Mouse (Mus musculus): ENCODE measurements around the gene Dnajc11. TPM values are rescaled to one million over a fixed set of nuclear protein-coding genes. Genes with fewer than 3 reads are reported as not detected.

Dnajc11 gene
- polyA plus RNA-seq, 1 experiment from 2014 or later: 81.6 TPM

- no peak for ATAC-seq (ENCODE audit: low FRiP score, low read depth)
- H3K4me1 ChIP-seq (replicated peaks): peaks cover 16% of the 10 kb centered on the region
- no peak overlapping the region for H3K27ac ChIP-seq (replicated peaks)
- H3K27me3 ChIP-seq: no peaks in the 10 kb centered on the region
- H3K4me2 ChIP-seq: no peak overlapping the region
- WGBS: 96% methylated on average over 21 of the region's 21 CpGs
- H3K9ac ChIP-seq: no peak overlapping the region
- H3K4me3 ChIP-seq: no peak overlapping the region
- no peaks in the 10 kb centered on the region for H3K9me3 ChIP-seq
- peaks cover 36% of the 10 kb centered on the region for H3K36me3 ChIP-seq
These were observed 86.5 kb downstream of the Dnajc11 start for GRCm38 (mm10) chr4:152020024-152020423.

DNA sequence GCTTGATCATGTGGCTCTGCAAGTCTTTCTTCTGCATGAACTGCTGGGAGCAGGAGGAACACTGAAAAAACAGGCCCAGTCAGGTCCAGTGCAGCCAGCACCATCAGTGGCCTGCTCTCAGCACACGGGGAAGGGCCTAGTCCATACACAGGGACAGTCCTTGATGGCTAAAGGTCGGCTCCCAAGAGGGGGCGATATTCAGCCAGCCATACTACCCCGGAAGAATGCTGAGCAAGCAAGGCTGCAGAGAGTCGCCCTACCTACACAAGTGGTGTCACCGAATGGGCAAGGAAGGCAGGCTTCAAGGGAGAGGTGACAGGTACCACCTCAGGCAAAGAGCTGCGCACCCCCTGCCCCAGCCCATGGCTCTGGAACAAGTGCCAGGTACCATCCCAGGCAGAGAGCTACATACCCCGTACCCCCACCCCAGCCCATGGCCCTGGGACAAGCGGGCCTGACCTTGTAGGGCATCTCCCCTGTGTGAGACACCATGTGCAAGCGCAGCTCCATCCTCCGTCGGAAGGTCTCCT lies 88.1 kb downstream of the Dnajc11 start:
- no peak overlapping the region for H3K4me2 ChIP-seq
- no peaks in the 10 kb centered on the region for H3K9me3 ChIP-seq
- H3K4me3 ChIP-seq: no peak overlapping the region
- 73% methylated on average over 12 of the region's 12 CpGs for WGBS
- H3K36me3 ChIP-seq: peaks cover 36% of the 10 kb centered on the region
- H3K27ac ChIP-seq (replicated peaks): no peak overlapping the region
- H3K4me1 ChIP-seq (replicated peaks): peaks cover 32% of the 10 kb centered on the region
- no peak for ATAC-seq (ENCODE audit: low FRiP score, low read depth)
- H3K9ac ChIP-seq: no peak overlapping the region
- no peaks in the 10 kb centered on the region for H3K27me3 ChIP-seq

GRCm38 (mm10) chr4:152022506-152022905 lies 89.0 kb downstream of the Dnajc11 start:
- no peak overlapping the region for H3K27ac ChIP-seq (replicated peaks)
- no peak overlapping the region for H3K4me3 ChIP-seq
- no peak for ATAC-seq (ENCODE audit: low FRiP score, low read depth)
- H3K36me3 ChIP-seq: peaks cover 36% of the 10 kb centered on the region
- WGBS: 89% methylated on average over 8 of the region's 8 CpGs
- no peaks in the 10 kb centered on the region for H3K27me3 ChIP-seq
- no peak overlapping the region for H3K4me2 ChIP-seq
- H3K9me3 ChIP-seq: no peaks in the 10 kb centered on the region
- no peak overlapping the region for H3K9ac ChIP-seq
- peaks cover 37% of the 10 kb centered on the region for H3K4me1 ChIP-seq (replicated peaks)

GRCm38 (mm10) chr4:152024525-152024924 lies 91.0 kb downstream of the Dnajc11 start:
- no peaks in the 10 kb centered on the region for H3K9me3 ChIP-seq
- no peak overlapping the region for H3K4me2 ChIP-seq
- H3K4me1 ChIP-seq (replicated peaks): peaks cover 50% of the 10 kb centered on the region
- 91% methylated on average over 11 of the region's 11 CpGs for WGBS
- H3K36me3 ChIP-seq: peaks cover 30% of the 10 kb centered on the region
- no peaks in the 10 kb centered on the region for H3K27me3 ChIP-seq
- no peak overlapping the region for H3K27ac ChIP-seq (replicated peaks)
- H3K4me3 ChIP-seq: no peak overlapping the region
- H3K9ac ChIP-seq: no peak overlapping the region
- no peak for ATAC-seq (ENCODE audit: low FRiP score, low read depth)

GRCm38 (mm10) chr4:152026751-152027508 lies 93.4 kb downstream of the Dnajc11 start:
- Histone ChIP-seq H3K36me3 (peaks cover 7% of the 10 kb centered on the region; the same call in 1 of the 2 replicates), H3K4me2 (peak overlapping the region; percentile 99), H3K4me1 (replicated peaks) (peaks cover 58% of the 10 kb centered on the region), H3K27me3 (no peaks in the 10 kb centered on the region), H3K4me3 (peak overlapping the region; percentile 84), H3K9ac (peak overlapping the region; percentile 88), H3K9me3 (no peaks in the 10 kb centered on the region), H3K27ac (replicated peaks) (peak overlapping the region; percentile 70)
- WGBS: 4% methylated on average over 28 of the region's 41 CpGs
- peak; percentile 62 for ATAC-seq (ENCODE audit: low FRiP score, low read depth)

GRCm38 (mm10) chr4:152027524-152027923 lies 94.0 kb downstream of the Dnajc11 start, which contains the start of gene Zbtb48:
Zbtb48 (minus strand) TSS chr4:152027671.
- H3K9me3 ChIP-seq: no peaks in the 10 kb centered on the region
- H3K9ac ChIP-seq: peak within 1 kb of the TSS; percentile 88
- 0% methylated on average over 34 of the region's 35 CpGs for WGBS
- peak within 1 kb of the TSS; percentile 84 for H3K4me3 ChIP-seq
- peaks cover 58% of the 10 kb centered on the region for H3K4me1 ChIP-seq (replicated peaks)
- no peaks in the 10 kb centered on the region for H3K27me3 ChIP-seq
- ATAC-seq (ENCODE audit: low FRiP score, low read depth): peak; percentile 97
- H3K36me3 ChIP-seq: peaks cover 3% of the 10 kb centered on the region; the same call in 1 of the 2 replicates
- H3K4me2 ChIP-seq: peak within 1 kb of the TSS; percentile 99
- peak within 1 kb of the TSS; percentile 70 for H3K27ac ChIP-seq (replicated peaks)

DNA sequence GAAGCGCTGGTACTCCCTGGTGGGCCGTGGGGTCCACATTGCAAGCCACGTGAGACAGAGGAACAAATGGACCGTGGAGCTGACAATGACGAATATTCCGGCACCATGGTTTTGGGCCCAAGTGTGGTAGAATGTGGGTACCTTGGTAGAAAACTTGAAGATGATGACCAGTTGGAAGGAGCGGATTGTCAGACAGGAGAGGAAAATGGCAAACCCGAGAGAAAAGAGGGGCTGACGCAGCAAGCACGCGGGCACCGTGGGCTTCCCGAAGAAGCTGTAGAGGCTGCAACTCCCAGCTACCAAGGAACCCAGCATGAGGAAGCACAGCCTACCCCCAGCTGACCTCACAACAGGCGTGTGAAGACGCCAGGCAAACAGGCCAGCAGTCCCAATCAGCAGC lies 95.0 kb downstream of the Dnajc11 start:
- H3K9me3 ChIP-seq: no peaks in the 10 kb centered on the region
- H3K9ac ChIP-seq: peak overlapping the region; percentile 88
- WGBS: 63% methylated on average over 15 of the region's 15 CpGs
- peaks cover 2% of the 10 kb centered on the region; the same call in 1 of the 2 replicates for H3K36me3 ChIP-seq
- no peak for ATAC-seq (ENCODE audit: low FRiP score, low read depth)
- H3K4me1 ChIP-seq (replicated peaks): peaks cover 56% of the 10 kb centered on the region
- peak overlapping the region; percentile 99 for H3K4me2 ChIP-seq
- peak overlapping the region; percentile 84 for H3K4me3 ChIP-seq
- H3K27ac ChIP-seq (replicated peaks): peak overlapping the region; percentile 70; the same call in 1 of the 2 replicates
- no peaks in the 10 kb centered on the region for H3K27me3 ChIP-seq

- Histone ChIP-seq H3K4me2 (peak overlapping the region; percentile 99), H3K9ac (no peak overlapping the region), H3K4me1 (replicated peaks) (peaks cover 51% of the 10 kb centered on the region), H3K27ac (replicated peaks) (no peak overlapping the region), H3K36me3 (no peaks in the 10 kb centered on the region), H3K4me3 (no peak overlapping the region), H3K27me3 (no peaks in the 10 kb centered on the region), H3K9me3 (no peaks in the 10 kb centered on the region)
- WGBS: 37% methylated on average over 5 of the region's 5 CpGs
- ATAC-seq (ENCODE audit: low FRiP score, low read depth): no peak
These were observed 95.6 kb downstream of the Dnajc11 start for GRCm38 (mm10) chr4:152029087-152029486.

DNA sequence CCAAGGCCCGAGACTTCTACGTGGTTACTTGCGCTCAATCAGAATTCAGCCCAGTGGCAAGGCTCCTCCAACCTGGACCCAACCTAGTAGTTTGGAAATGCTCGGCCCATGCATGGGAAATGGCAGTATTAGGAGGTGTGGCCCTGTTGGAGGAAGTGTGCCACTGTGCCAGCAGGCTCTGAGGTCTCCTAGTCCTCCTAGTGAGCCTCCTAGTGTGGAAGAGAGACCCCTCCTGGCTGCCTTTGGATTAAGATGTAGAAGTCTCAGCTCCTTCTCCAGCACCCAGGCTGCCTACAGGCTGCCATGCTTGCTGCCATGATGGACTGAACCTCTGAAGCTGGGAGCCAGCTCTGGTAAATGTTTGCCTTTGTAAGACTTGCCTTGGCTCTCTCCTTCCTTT lies 96.5 kb downstream of the Dnajc11 start:
- ATAC-seq (ENCODE audit: low FRiP score, low read depth): no peak
- no peak overlapping the region for H3K4me3 ChIP-seq
- WGBS: 56% methylated on average over 4 of the region's 4 CpGs
- H3K36me3 ChIP-seq: no peaks in the 10 kb centered on the region
- no peak overlapping the region for H3K9ac ChIP-seq
- H3K9me3 ChIP-seq: no peaks in the 10 kb centered on the region
- H3K27ac ChIP-seq (replicated peaks): no peak overlapping the region
- peak overlapping the region; percentile 20 for H3K4me2 ChIP-seq
- no peaks in the 10 kb centered on the region for H3K27me3 ChIP-seq
- peaks cover 42% of the 10 kb centered on the region for H3K4me1 ChIP-seq (replicated peaks)

Other genes starting within 250 kb of the Dnajc11 start
- gene Camta1, start 71.8 kb upstream of the Dnajc11 start, polyA plus RNA-seq (2015; fragmentation: Nextera tagmentation; extraction: Ambion mirVana): 150 and 162 TPM in 2 replicates
- gene Thap3, start 55.3 kb downstream of the Dnajc11 start, polyA plus RNA-seq (2015; fragmentation: Nextera tagmentation; extraction: Ambion mirVana): 35.7 and 36.7 TPM in 2 replicates
- gene Phf13, start 62.6 kb downstream of the Dnajc11 start, polyA plus RNA-seq (2015; fragmentation: Nextera tagmentation; extraction: Ambion mirVana): 23.1 and 25.5 TPM in 2 replicates
- gene Klhl21, start 75.1 kb downstream of the Dnajc11 start, polyA plus RNA-seq (2015; fragmentation: Nextera tagmentation; extraction: Ambion mirVana): 4.7 and 5.4 TPM in 2 replicates
- gene Zbtb48, start 94.0 kb downstream of the Dnajc11 start, polyA plus RNA-seq (2015; fragmentation: Nextera tagmentation; extraction: Ambion mirVana): 18.3 and 18.5 TPM in 2 replicates
- 1.6 and 1.8 TPM in 2 replicates for gene Tas1r1, start 104.9 kb downstream of the Dnajc11 start, polyA plus RNA-seq (2015; fragmentation: Nextera tagmentation; extraction: Ambion mirVana)
- 24.7 and 27.1 TPM in 2 replicates for gene Nol9, start 105.6 kb downstream of the Dnajc11 start, polyA plus RNA-seq (2015; fragmentation: Nextera tagmentation; extraction: Ambion mirVana)
- 11.7 and 13.5 TPM in 2 replicates for gene Plekhg5, start 138.8 kb downstream of the Dnajc11 start, polyA plus RNA-seq (2015; fragmentation: Nextera tagmentation; extraction: Ambion mirVana)
- gene Tnfrsf25, start 182.2 kb downstream of the Dnajc11 start, polyA plus RNA-seq (2015; fragmentation: Nextera tagmentation; extraction: Ambion mirVana): 0.97 and 1.8 TPM in 2 replicates
- gene Espn, start 218.7 kb downstream of the Dnajc11 start, polyA plus RNA-seq (2015; fragmentation: Nextera tagmentation; extraction: Ambion mirVana): 0.29 and 0.31 TPM in 2 replicates
- gene Hes2, start 225.2 kb downstream of the Dnajc11 start, polyA plus RNA-seq (2015; fragmentation: Nextera tagmentation; extraction: Ambion mirVana): not detected in 2 replicates
- gene Acot7, start 244.4 kb downstream of the Dnajc11 start, polyA plus RNA-seq (2015; fragmentation: Nextera tagmentation; extraction: Ambion mirVana): 427 and 433 TPM in 2 replicates

Data from hindbrain, embryonic 15.5 days (tissue).